Mouse (Mus musculus): ENCODE data around the gene Gm20708. TPM values are rescaled to one million over a fixed set of nuclear protein-coding genes. Genes with fewer than 3 reads are reported as not detected.

The Gm20708 gene
- total RNA-seq, 2 experiments from 2014 or later: 0.98 to 2.3 TPM

GRCm38 (mm10) chr11:117854241-117854640 is 44.8 kb downstream of the Gm20708 start:
- no peak for DNase-seq
- intact Hi-C loops (cut with DNase I): no loop called here

- no peak for DNase-seq
- intact Hi-C loops (cut with DNase I): no loop called here
Observed at GRCm38 (mm10) chr11:117855360-117855759, 45.9 kb downstream of the Gm20708 start.

GRCm38 (mm10) chr11:117855975-117856374 is 46.5 kb downstream of the Gm20708 start:
- intact Hi-C loops (cut with DNase I): no loop called here

GRCm38 (mm10) chr11:117857462-117857861 is 48.0 kb downstream of the Gm20708 start:
- DNase-seq: no peak
- intact Hi-C loops (cut with DNase I): no loop called here

More at GRCm38 (mm10) chr11:117855975-117856374, 46.5 kb downstream of the Gm20708 start:
- DNase-seq: no peak

- DNase-seq: no peak
- intact Hi-C loops (cut with DNase I): no loop called here
Observed at GRCm38 (mm10) chr11:117858392-117858791, 48.9 kb downstream of the Gm20708 start.

- DNase-seq: no peak
- intact Hi-C loops (cut with DNase I): no loop called here
Observed at GRCm38 (mm10) chr11:117860601-117861000, 51.1 kb downstream of the Gm20708 start, which contains the start of gene Tmem235. TSS of gene Tmem235 (plus strand) at chr11:117860752.

GRCm38 (mm10) chr11:117863174-117863856 is 53.8 kb downstream of the Gm20708 start:
- no peak for DNase-seq
- intact Hi-C loops (cut with DNase I): no loop called here

GRCm38 (mm10) chr11:117864805-117865204 is 55.3 kb downstream of the Gm20708 start:
- DNase-seq: no peak
- intact Hi-C loops (cut with DNase I): no loop called here

GRCm38 (mm10) chr11:117865988-117866387 is 56.5 kb downstream of the Gm20708 start:
- intact Hi-C loops (cut with DNase I): no loop called here
- DNase-seq: no peak

- intact Hi-C loops (cut with DNase I): loop anchor here (1.0 to 5.0 kb wide), 5 partner anchors 41 to 351 kb away; no protein-coding TSS in a partner anchor
- DNase-seq: peak; percentile 71 to 84
Observed at GRCm38 (mm10) chr11:117870688-117871365, 61.4 kb downstream of the Gm20708 start.

GRCm38 (mm10) chr11:117871376-117871775 is 61.9 kb downstream of the Gm20708 start:
- intact Hi-C loops (cut with DNase I): loop anchor here (1.0 to 5.0 kb wide), 5 partner anchors 41 to 351 kb away; no protein-coding TSS in a partner anchor
- no peak for DNase-seq

GRCm38 (mm10) chr11:117871911-117872584 is 62.6 kb downstream of the Gm20708 start:
- no peak for DNase-seq

GRCm38 (mm10) chr11:117872861-117873608 is 63.6 kb downstream of the Gm20708 start, which contains the start of gene Tha1:
TSS of gene Tha1 (minus strand) at chr11:117873481.
- intact Hi-C loops (cut with DNase I): loop anchor here (5.0 kb wide), 2 partner anchors 94 to 349 kb away; no protein-coding TSS in a partner anchor

More at GRCm38 (mm10) chr11:117871911-117872584, 62.6 kb downstream of the Gm20708 start:
- intact Hi-C loops (cut with DNase I): loop anchor here (1.0 to 5.0 kb wide), 5 partner anchors 40 to 350 kb away; no protein-coding TSS in a partner anchor

GRCm38 (mm10) chr11:117874419-117874818 is 65.0 kb downstream of the Gm20708 start:
- no peak for DNase-seq
- intact Hi-C loops (cut with DNase I): loop anchor here (5.0 kb wide), 2 partner anchors 93 to 348 kb away; no protein-coding TSS in a partner anchor

More at GRCm38 (mm10) chr11:117872861-117873608, 63.6 kb downstream of the Gm20708 start, which contains the start of gene Tha1:
- peak; percentile 81 to 83 for DNase-seq

- intact Hi-C loops (cut with DNase I): no loop called here
- DNase-seq: no peak
Observed at GRCm38 (mm10) chr11:117875681-117876080, 66.2 kb downstream of the Gm20708 start.

- intact Hi-C loops (cut with DNase I): no loop called here
- DNase-seq: peak in 1 of 2 experiments; percentile 60
Observed at GRCm38 (mm10) chr11:117877917-117878745, 68.7 kb downstream of the Gm20708 start.

GRCm38 (mm10) chr11:117878892-117879291 is 69.4 kb downstream of the Gm20708 start:
- intact Hi-C loops (cut with DNase I): no loop called here
- DNase-seq: peak in 1 of 2 experiments; percentile 23

GRCm38 (mm10) chr11:117879676-117880075 is 70.2 kb downstream of the Gm20708 start:
- intact Hi-C loops (cut with DNase I): no loop called here
- DNase-seq: no peak
